Mouse (Mus musculus) hindbrain, embryonic 10.5 days (tissue): ENCODE measurements around the gene Tom1l1. TPM values are rescaled to one million over a fixed set of nuclear protein-coding genes. Genes with fewer than 3 reads are reported as not detected.
"Not testable (repeated sequence)": the region's sequence is repeated elsewhere in the genome, so short reads cannot be mapped to it uniquely, and the experiment has no call there.

ENCODE experiments used
- DNase-seq: peaks from one replicate; pipeline ENCODE4 v3.0.0-alpha.2; 2017; ENCODE audit warnings: low spot score
- H3K27ac ChIP-seq: fragments of 300-500 bp; sonication (generic); 2 replicates; pipeline ENCODE4 v1.5.1; 2016; ENCODE audit warnings: mild to moderate bottlenecking, moderate library complexity
- H3K27me3 ChIP-seq: fragments of 300-500 bp; sonication (generic); 2 replicates; pipeline ENCODE4 v1.6.1; 2016; ENCODE audit warnings: mild to moderate bottlenecking; ENCODE audit not compliant: poor library complexity, insufficient read depth, severe bottlenecking
- H3K36me3 ChIP-seq: fragments of 300-500 bp; sonication (generic); 2 replicates; pipeline ENCODE4 v1.6.1; 2016; ENCODE audit warnings: mild to moderate bottlenecking, moderate library complexity
- H3K4me1 ChIP-seq: fragments of 300-500 bp; sonication (generic); replicated peaks from 2 replicates; pipeline ENCODE4 v1.6.1; 2016; ENCODE audit warnings: mild to moderate bottlenecking
- H3K4me3 ChIP-seq: fragments of 300-500 bp; sonication (generic); 2 replicates; pipeline ENCODE4 v1.5.1; 2016; ENCODE audit warnings: mild to moderate bottlenecking, moderate library complexity
- H3K9me3 ChIP-seq: fragments of 300-500 bp; sonication (generic); 2 replicates; pipeline ENCODE4 v1.6.1; 2016; ENCODE audit warnings: mild to moderate bottlenecking, moderate library complexity
- WGBS: fragments of 180-500 bp; shearing (Covaris S2); methylation state at CpG from one replicate; pipeline ENCODE4 v1.1.7; 2016; 5-methylcytosine and 5-hydroxymethylcytosine counted together
- polyA plus RNA-seq: library from polyadenylated mRNA; unstranded; fragments of >200 nt; fragmentation: Nextera tagmentation; extraction: Ambion mirVana; gene quantifications from 2 replicates; pipeline ENCODE4 v1.2.1, GENCODE M21; 2016

The Tom1l1 gene
- polyA plus RNA-seq: 15.6 and 21.8 TPM in 2 replicates

- WGBS: 8% methylated on average over 47 of the region's 47 CpGs
- peaks cover 22% of the 10 kb centered on the region; the same call in 1 of the 2 replicates for H3K27me3 ChIP-seq
- DNase-seq: peak; percentile 77
- H3K4me3 ChIP-seq: peak within 1 kb of the TSS; percentile 74
- H3K9me3 ChIP-seq: no peaks in the 10 kb centered on the region
- H3K36me3 ChIP-seq: peaks cover 7% of the 10 kb centered on the region; the same call in 1 of the 2 replicates
- peak within 1 kb of the TSS; percentile 86 for H3K27ac ChIP-seq
- H3K4me1 ChIP-seq: peaks cover 33% of the 10 kb centered on the region; the same call in 1 of the 2 replicates
Measured at GRCm38 (mm10) chr11:90687460-90688416, at the start of gene Tom1l1. TSS of gene Tom1l1 (minus strand) at chr11:90688366.

DNA sequence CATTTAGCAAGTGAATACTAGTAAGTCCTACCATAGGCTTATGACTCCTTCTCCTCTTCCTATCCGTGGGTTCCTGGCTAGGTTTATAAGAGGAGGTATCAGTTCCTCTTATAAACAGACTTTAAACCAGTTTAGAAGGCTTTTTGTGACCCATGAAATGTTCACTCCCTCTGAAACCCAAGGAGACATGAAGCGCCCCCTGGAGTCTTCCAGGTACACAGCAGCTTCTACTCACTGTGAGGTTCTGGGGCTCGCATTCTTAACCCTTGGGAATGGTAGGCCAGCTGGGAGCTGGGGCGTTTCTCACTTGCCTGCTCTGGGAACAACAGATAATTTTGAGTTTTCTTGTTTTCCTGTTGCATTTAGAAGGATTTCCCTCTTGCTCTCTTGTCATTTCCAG lies 45.4 kb upstream of the Tom1l1 start:
- H3K36me3 ChIP-seq: no peaks in the 10 kb centered on the region
- no peaks in the 10 kb centered on the region for H3K4me1 ChIP-seq
- H3K4me3 ChIP-seq: no peak overlapping the region
- no peak overlapping the region for H3K27ac ChIP-seq
- H3K9me3 ChIP-seq: no peaks in the 10 kb centered on the region
- DNase-seq: no peak
- H3K27me3 ChIP-seq: no peaks in the 10 kb centered on the region
- WGBS: 72% methylated on average over 4 of the region's 4 CpGs

DNA sequence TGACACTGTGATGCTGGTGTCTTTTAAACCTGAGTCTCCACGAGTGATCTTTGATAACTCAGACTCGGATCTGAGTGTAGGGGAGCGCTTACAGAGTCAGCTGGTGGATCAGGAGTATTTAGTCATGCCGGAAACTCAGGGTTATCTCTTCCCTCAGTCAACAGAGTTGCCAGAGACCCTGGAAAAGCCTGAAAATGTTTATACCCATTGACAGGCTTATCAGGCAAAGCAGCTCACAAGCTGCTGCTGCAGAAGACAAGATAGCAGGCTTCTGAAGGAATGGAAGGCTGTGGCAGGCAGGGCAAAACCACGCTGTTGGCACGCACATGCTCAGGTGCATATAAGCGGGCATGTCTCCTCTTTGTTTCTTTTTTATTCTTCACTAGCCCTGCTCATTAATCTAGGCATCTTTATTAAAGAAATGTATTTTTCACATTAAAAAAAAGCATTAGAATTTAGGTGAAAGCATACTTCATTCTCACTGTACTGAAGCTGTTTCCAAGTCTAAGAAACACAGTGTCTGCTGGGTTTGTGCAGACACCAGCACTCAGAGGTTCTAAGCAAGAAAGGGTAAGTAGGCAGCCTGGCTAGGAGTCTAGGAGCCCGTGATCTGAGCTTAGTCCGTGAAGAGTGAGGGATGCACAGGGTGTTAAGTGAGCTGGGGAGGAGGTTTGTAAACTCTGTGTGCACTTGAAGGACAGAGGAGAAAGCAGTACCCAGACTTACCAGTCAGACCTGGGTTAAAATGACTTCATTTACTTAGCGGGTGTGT lies 39.4 kb upstream of the Tom1l1 start:
- Histone ChIP-seq H3K9me3 (no peaks in the 10 kb centered on the region), H3K36me3 (no peaks in the 10 kb centered on the region), H3K4me3 (no peak overlapping the region), H3K4me1 (no peaks in the 10 kb centered on the region), H3K27ac (no peak overlapping the region), H3K27me3 (no peaks in the 10 kb centered on the region)
- no peak for DNase-seq
- 88% methylated on average over 10 of the region's 10 CpGs for WGBS

DNA sequence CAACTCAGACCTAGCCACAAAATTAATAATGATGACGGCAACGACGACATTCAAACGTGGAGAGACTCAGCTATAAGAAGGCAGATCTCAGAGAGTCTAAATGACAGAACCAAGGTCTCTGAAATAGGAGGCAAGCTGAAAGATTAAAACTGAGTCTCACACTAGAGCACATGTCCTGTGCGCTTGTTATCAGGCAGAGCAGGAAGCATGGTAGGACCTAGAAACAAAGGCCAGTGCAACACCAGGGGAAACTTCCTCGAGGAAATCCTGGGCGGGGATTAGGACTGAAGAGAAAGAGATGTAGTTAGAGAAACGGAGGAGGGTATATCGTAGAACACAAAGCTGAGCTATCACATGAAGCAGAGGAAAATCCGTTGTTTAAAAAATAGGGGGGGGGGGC lies 38.6 kb upstream of the Tom1l1 start:
- WGBS: 85% methylated on average over 10 of the region's 10 CpGs

DNA sequence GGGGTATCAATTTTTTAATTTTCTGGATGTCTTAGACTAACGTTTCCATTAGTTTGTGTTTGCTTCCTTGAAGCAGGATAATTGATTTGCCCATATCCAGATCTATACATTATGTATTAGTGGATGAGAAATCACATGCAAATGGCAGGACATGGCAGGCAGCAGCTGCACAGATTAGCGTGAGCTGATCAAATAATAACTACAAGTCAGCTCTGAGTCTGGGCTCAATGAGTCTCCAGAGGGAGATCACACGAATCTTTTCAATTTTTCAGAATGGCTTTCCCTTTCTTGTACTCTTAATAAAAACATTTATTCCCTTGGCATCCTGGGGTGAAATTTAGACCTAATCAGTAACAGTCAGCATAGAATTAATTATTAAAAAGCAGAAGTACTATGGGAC lies 34.1 kb upstream of the Tom1l1 start:
- H3K4me1 ChIP-seq: no peaks in the 10 kb centered on the region
- no peaks in the 10 kb centered on the region for H3K27me3 ChIP-seq
- no peaks in the 10 kb centered on the region for H3K9me3 ChIP-seq
- no peaks in the 10 kb centered on the region for H3K36me3 ChIP-seq
- 63% methylated on average over 3 of the region's 3 CpGs for WGBS
- no peak for DNase-seq
- H3K27ac ChIP-seq: no peak overlapping the region
- H3K4me3 ChIP-seq: no peak overlapping the region

More for the DNA sequence above, 38.6 kb upstream of the Tom1l1 start:
- no peak overlapping the region for H3K27ac ChIP-seq
- no peak overlapping the region for H3K4me3 ChIP-seq
- no peaks in the 10 kb centered on the region for H3K27me3 ChIP-seq
- no peak for DNase-seq
- H3K9me3 ChIP-seq: no peaks in the 10 kb centered on the region
- H3K36me3 ChIP-seq: no peaks in the 10 kb centered on the region
- H3K4me1 ChIP-seq: no peaks in the 10 kb centered on the region

DNA sequence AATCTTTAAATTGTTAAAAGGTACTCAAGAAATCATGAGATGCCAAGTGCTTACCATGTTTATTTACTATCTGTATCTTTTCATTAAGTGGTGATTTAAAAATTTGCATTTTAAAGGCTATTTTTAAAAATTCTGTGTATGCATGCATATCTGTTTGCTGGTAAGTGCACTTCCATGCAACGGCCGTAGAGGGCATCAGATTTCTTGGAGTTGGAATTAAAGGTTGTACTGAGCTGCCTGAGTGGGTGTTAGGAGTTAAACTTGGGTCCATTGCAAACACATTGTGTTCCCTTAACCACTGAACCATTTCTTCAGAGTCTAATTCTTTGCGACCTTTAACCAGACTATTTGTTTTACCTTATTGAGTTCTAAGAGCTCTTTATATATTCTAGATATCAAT lies 29.6 kb upstream of the Tom1l1 start:
- WGBS: 89% methylated on average over 3 of the region's 3 CpGs
- Histone ChIP-seq H3K4me1 (no peaks in the 10 kb centered on the region), H3K27ac (no peak overlapping the region), H3K36me3 (no peaks in the 10 kb centered on the region), H3K9me3 (no peaks in the 10 kb centered on the region), H3K27me3 (no peaks in the 10 kb centered on the region), H3K4me3 (no peak overlapping the region)
- no peak for DNase-seq

- no peaks in the 10 kb centered on the region for H3K27me3 ChIP-seq
- no peak for DNase-seq
- WGBS: 89% methylated on average over 9 of the region's 9 CpGs
- no peak overlapping the region for H3K27ac ChIP-seq
- H3K4me3 ChIP-seq: no peak overlapping the region
- no peaks in the 10 kb centered on the region for H3K36me3 ChIP-seq
- no peaks in the 10 kb centered on the region for H3K9me3 ChIP-seq
- no peaks in the 10 kb centered on the region for H3K4me1 ChIP-seq
Measured at GRCm38 (mm10) chr11:90711596-90711995, 23.4 kb upstream of the Tom1l1 start.

- H3K9me3 ChIP-seq, H3K27me3 ChIP-seq, H3K27ac ChIP-seq, H3K36me3 ChIP-seq, H3K4me3 ChIP-seq, H3K4me1 ChIP-seq, DNase-seq: not testable (repeated sequence)
- WGBS: 100% methylated on average over 1 of the region's 1 CpGs
Measured at GRCm38 (mm10) chr11:90707134-90707533, 19.0 kb upstream of the Tom1l1 start.

GRCm38 (mm10) chr11:90697480-90698240 lies 9.5 kb upstream of the Tom1l1 start:
- Histone ChIP-seq H3K9me3 (no peaks in the 10 kb centered on the region), H3K4me1 (no peaks in the 10 kb centered on the region), H3K36me3 (no peaks in the 10 kb centered on the region), H3K27ac (no peak overlapping the region), H3K4me3 (peak overlapping the region; percentile 32), H3K27me3 (no peaks in the 10 kb centered on the region)
- DNase-seq: peak; percentile 73
- 20% methylated on average over 10 of the region's 10 CpGs for WGBS

DNA sequence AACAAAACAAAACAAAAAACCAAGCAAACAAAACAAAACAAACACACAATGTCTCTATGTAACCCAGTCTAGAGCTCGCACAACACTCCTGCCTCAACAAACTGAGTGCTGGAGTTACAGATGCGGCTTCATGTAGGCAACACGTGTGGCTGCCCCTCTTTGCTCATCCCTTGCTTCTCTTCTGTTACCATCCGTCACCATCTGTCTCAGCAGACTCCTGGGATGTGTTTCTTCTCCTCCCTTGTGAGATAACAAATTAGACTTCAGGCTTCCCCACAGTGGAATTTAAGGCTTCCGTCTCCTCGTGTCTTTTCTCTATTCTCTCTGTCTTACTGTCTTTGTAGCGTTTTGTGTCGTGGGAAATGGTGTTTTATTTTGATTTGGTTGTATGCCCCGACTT lies 7.6 kb upstream of the Tom1l1 start:
- no peak overlapping the region for H3K4me3 ChIP-seq
- H3K4me1 ChIP-seq: peaks cover 6% of the 10 kb centered on the region; the same call in 1 of the 2 replicates
- no peaks in the 10 kb centered on the region for H3K36me3 ChIP-seq
- H3K27ac ChIP-seq: no peak overlapping the region
- H3K9me3 ChIP-seq: no peaks in the 10 kb centered on the region
- DNase-seq: no peak
- WGBS: 67% methylated on average over 9 of the region's 9 CpGs
- no peaks in the 10 kb centered on the region for H3K27me3 ChIP-seq

DNA sequence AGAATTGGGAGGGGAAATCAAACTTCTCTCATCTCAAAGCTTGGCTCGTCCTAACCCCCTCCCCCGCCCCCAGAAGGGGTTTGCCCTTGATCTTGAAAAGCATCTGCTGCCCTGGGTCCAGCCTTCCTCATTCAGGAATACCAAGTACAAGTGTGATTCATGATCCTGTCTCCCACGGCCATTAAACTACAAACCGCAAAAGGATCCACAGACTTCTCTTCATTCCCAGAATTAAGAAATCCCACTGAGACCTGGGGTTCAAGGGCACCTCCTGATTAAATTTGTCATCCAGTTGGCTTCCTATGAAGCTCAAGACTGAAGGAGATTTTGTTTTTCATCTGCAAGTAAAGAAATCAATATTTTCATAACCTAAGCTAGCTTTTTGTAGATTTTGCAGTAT lies 6.0 kb upstream of the Tom1l1 start:
- H3K4me3 ChIP-seq: no peak overlapping the region
- no peak overlapping the region for H3K27ac ChIP-seq
- DNase-seq: no peak
- H3K9me3 ChIP-seq: no peaks in the 10 kb centered on the region
- peaks cover 16% of the 10 kb centered on the region; the same call in 1 of the 2 replicates for H3K4me1 ChIP-seq
- peaks cover under 1% of the 10 kb centered on the region; the same call in 1 of the 2 replicates for H3K27me3 ChIP-seq
- no peaks in the 10 kb centered on the region for H3K36me3 ChIP-seq
- 79% methylated on average over 4 of the region's 4 CpGs for WGBS

- Histone ChIP-seq H3K27ac (no peak overlapping the region), H3K4me3 (no peak overlapping the region), H3K4me1 (peaks cover 33% of the 10 kb centered on the region; the same call in 1 of the 2 replicates), H3K27me3 (peaks cover 22% of the 10 kb centered on the region; the same call in 1 of the 2 replicates), H3K36me3 (no peaks in the 10 kb centered on the region), H3K9me3 (no peaks in the 10 kb centered on the region)
- DNase-seq: no peak
- 59% methylated on average over 6 of the region's 6 CpGs for WGBS
Measured at GRCm38 (mm10) chr11:90690361-90690760, 2.2 kb upstream of the Tom1l1 start.
